18 mouse cellular contexts compared by ENCODE assay signal in genomic region chr16:90081125-90081524, GRCm38 (mm10).
DNase-seq lines count a peak whose midpoint lies in the region; ATAC-seq and TF ChIP-seq lines count a peak whose summit lies in the region.
"Had no signal": no experiment of that assay in that cellular context is flagged by ENCODE, and none has a peak within 500 bp of the region (broad histone marks: within the 10 kb centered on the region; RNA-seq: fewer than 3 reads in every experiment).

No protein-coding gene starts in this region.

- WGBS in heart, embryonic 12.5 days: 84% methylated on average over 1 of the region's 1 CpGs
- WGBS in kidney, postnatal 0 days: 88% methylated on average over 1 of the region's 1 CpGs

- no peak overlapping the region for H3K27ac ChIP-seq in heart, embryonic 12.5 days (ENCODE audit: poor library complexity, severe bottlenecking)
- no peak overlapping the region for H3K27ac ChIP-seq in kidney, postnatal 0 days
- no peak overlapping the region for H3K27ac ChIP-seq in left cerebral cortex, adult 2 months
- H3K27ac ChIP-seq: embryonic facial prominence, embryonic 12.5 days; heart, embryonic 10.5 days; hindbrain, embryonic 13.5 days; midbrain, embryonic 15.5 days had no signal

- H3K4me3 ChIP-seq in heart, embryonic 12.5 days: no peak overlapping the region
- no peak overlapping the region for H3K4me3 ChIP-seq in kidney, postnatal 0 days (replicated peaks; ENCODE audit: low read depth, low read length)
- H3K4me3 ChIP-seq in left cerebral cortex, adult 2 months: no peak overlapping the region
- H3K4me3 ChIP-seq: embryonic facial prominence, embryonic 12.5 days; heart, embryonic 10.5 days; hindbrain, embryonic 13.5 days; midbrain, embryonic 15.5 days had no signal

- H3K9ac ChIP-seq in heart, embryonic 12.5 days: no peak overlapping the region
- no peak overlapping the region for H3K9ac ChIP-seq in kidney, postnatal 0 days (ENCODE audit: low read depth, low read length)
- H3K9ac ChIP-seq: embryonic facial prominence, embryonic 12.5 days; hindbrain, embryonic 13.5 days; lung, embryonic 14.5 days; midbrain, embryonic 15.5 days had no signal

- no peaks in the 10 kb centered on the region for H3K36me3 ChIP-seq in heart, embryonic 12.5 days
- H3K36me3 ChIP-seq in kidney, postnatal 0 days (ENCODE audit: insufficient read depth, low read length): no peaks in the 10 kb centered on the region
- H3K36me3 ChIP-seq: embryonic facial prominence, embryonic 12.5 days; heart, embryonic 10.5 days; hindbrain, embryonic 13.5 days; midbrain, embryonic 15.5 days had no signal

- peaks cover 9% of the 10 kb centered on the region; the same call in 1 of the 2 replicates for H3K4me1 ChIP-seq in heart, embryonic 12.5 days (replicated peaks)
- no peaks in the 10 kb centered on the region; the same call in 1 of the 2 replicates for H3K4me1 ChIP-seq in kidney, postnatal 0 days (replicated peaks; ENCODE audit: insufficient read depth, low read length)
- H3K4me1 ChIP-seq: midbrain, embryonic 15.5 days had no signal

- TF ChIP-seq CTCF in kidney, postnatal 0 days (IDR thresholded peaks at IDR 0.05; ENCODE audit: low read depth): no peak
- no peak for TF ChIP-seq CTCF in left cerebral cortex, adult 2 months (IDR thresholded peaks at IDR 0.05)

- intact Hi-C loops in left cerebral cortex, adult 2 months (cut with DNase I): no loop called here

- no peak overlapping the region for H3K4me2 ChIP-seq in heart, embryonic 12.5 days
- no peak overlapping the region for H3K4me2 ChIP-seq in kidney, postnatal 0 days (ENCODE audit: low read length)
- H3K4me2 ChIP-seq: embryonic facial prominence, embryonic 12.5 days; hindbrain, embryonic 13.5 days; lung, embryonic 14.5 days; midbrain, embryonic 15.5 days had no signal

- H3K27me3 ChIP-seq in heart, embryonic 12.5 days (replicated peaks): no peaks in the 10 kb centered on the region
- H3K27me3 ChIP-seq in kidney, postnatal 0 days (ENCODE audit: insufficient read depth, low read length): no peaks in the 10 kb centered on the region
- H3K27me3 ChIP-seq: embryonic facial prominence, embryonic 12.5 days; hindbrain, embryonic 13.5 days; midbrain, embryonic 15.5 days had no signal

- DNase-seq in heart, adult 11 months: peak; percentile 92
- DNase-seq in kidney, postnatal 0 days (ENCODE audit: low spot score): peak; percentile 80
- no peak for DNase-seq in kidney, adult 9 months
- peak; percentile 75 to 85 for DNase-seq in cerebellum, postnatal 10 days
- no peak for DNase-seq in left cerebral cortex, adult 2 months (ENCODE audit: extremely low spot score in 1 of 2, low spot score in 2 of 2)
- DNase-seq in frontal cortex, adult 2 months (ENCODE audit: extremely low spot score in 1 of 2, low spot score in 1 of 2): no peak
- DNase-seq: gastrocnemius, postnatal 14 days; lung, embryonic 14.5 days; right cerebral cortex, postnatal 4 days; thymus, adult 2 months had no signal

- ATAC-seq in heart, embryonic 12.5 days (ENCODE audit: insufficient number of reproducible peaks, low FRiP score): no peak
- peak; percentile 57; the same call in 1 of the 2 replicates for ATAC-seq in kidney, postnatal 0 days (replicated peaks; ENCODE audit: low FRiP score, low read depth)
- ATAC-seq in cerebellum, adult (ENCODE audit: insufficient number of reproducible peaks, low FRiP score, low TSS enrichment): peak; percentile 83
- ATAC-seq: activated CD4-positive, CD25-positive, alpha-beta regulatory T cell, adult 4 months; intestine, postnatal 0 days; midbrain, embryonic 15.5 days had no signal

- H3K9me3 ChIP-seq in heart, embryonic 12.5 days (replicated peaks): no peaks in the 10 kb centered on the region
- H3K9me3 ChIP-seq in kidney, postnatal 0 days (replicated peaks; ENCODE audit: low read length): no peaks in the 10 kb centered on the region
- H3K9me3 ChIP-seq: embryonic facial prominence, embryonic 12.5 days; heart, embryonic 10.5 days; hindbrain, embryonic 13.5 days; midbrain, embryonic 15.5 days had no signal

Comparison
In these comparisons a context has a peak if more than half of its experiments do, and no peak if none do; other contexts are left out.
1. DNase-seq: peak in heart, adult 11 months (single experiment), kidney, postnatal 0 days (single experiment) and cerebellum, postnatal 10 days (2 of 2); none in kidney, adult 9 months (single experiment), left cerebral cortex, adult 2 months (0 of 2) and frontal cortex, adult 2 months (0 of 2).